Mouse (Mus musculus): ENCODE results near the gene Arfgef3. TPM values are rescaled to one million over a fixed set of nuclear protein-coding genes. Genes with fewer than 3 reads are reported as not detected.

Gene Arfgef3
- 0.45 and 0.57 TPM in 2 replicates for polyA plus RNA-seq (2015; fragmentation: Nextera tagmentation; extraction: Ambion mirVana)

DNA sequence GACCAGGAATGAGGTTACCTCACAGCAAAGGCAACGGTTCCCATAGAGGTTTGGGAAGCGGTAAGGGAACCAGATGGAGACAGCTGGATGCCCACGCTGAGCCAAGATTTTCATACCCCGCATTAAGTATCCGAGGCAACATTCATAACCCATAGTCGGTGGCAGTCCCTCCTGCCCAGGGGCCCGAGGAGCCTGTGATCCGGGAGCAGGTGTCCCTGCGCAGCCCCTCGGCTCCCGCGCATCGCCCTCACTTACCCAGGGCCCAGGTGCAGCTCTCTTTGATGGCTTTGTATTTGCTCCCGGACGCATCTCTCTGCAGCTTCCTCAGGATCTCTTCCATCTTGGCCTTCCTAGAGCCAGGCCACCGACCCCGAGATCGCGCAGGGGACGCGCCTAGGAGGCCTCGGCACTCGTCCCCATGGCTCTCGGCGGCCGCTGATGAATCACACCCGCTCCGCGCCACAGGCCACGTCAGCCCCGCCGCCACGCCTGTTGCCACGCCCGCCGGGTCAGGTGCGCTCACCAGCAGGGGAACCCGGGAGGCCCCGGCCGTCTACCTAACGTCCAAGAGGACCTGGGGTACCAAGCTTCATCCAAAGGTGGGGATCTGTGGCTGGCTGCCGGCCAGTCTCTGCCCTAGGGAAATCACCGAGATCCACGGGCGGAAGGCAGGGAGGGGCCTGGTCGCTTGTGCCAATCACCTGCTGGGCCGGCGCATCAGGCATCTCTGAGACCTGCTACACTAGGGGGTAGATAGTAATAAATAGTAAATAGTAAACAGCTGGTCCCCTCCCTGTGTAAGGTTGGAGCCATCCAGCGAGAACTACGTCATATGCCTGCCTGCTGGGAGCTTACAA is at the start of gene Arfgef3:
Arfgef3 (minus strand) TSS at position 664 of the 857 bp plus-strand sequence.
- peaks cover 36% of the 10 kb centered on the region for H3K27me3 ChIP-seq
- H3K4me3 ChIP-seq = peak within 1 kb of the TSS; percentile 54
- no peak within 1 kb of the TSS for H3K27ac ChIP-seq
- ATAC-seq (ENCODE audit: low FRiP score, low read depth) = peak; percentile 69
- 1% methylated on average over 49 of the region's 50 CpGs for WGBS
- H3K36me3 ChIP-seq = no peaks in the 10 kb centered on the region
- peak within 1 kb of the TSS; percentile 95 for H3K4me2 ChIP-seq (replicated peaks)
- peak within 1 kb of the TSS; percentile 68 for H3K9ac ChIP-seq
- H3K9me3 ChIP-seq = no peaks in the 10 kb centered on the region
- peaks cover 12% of the 10 kb centered on the region; the same call in 1 of the 2 replicates for H3K4me1 ChIP-seq

DNA sequence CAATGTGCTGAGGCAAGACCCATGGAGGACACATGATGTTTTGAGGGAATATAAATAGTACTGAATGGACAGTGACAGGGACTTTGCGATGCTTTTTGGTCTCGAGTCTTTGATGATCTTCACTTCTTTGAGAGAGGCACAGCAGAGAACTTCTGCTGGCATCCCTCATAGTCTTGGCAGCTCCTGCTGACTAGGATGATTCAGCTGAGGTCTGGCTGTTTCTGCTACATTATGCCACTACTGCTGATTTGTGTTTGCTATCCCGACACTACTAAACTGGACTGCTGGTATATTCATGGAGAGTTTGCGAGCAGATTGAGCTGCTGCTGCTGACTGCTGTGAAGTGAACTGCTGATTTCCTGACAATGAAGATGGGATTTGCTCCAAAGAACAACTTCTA is 46.3 kb upstream of the Arfgef3 start:
- Histone ChIP-seq H3K9me3 (0 out of 2 replicates have a peak, but pooled peaks cover 2% of the 10 kb centered on the region), H3K4me3 (no peak overlapping the region), H3K9ac (no peak overlapping the region), H3K4me1 (no peaks in the 10 kb centered on the region), H3K4me2 (replicated peaks) (no peak overlapping the region), H3K27ac (no peak overlapping the region), H3K36me3 (no peaks in the 10 kb centered on the region), H3K27me3 (no peaks in the 10 kb centered on the region)
- 86% methylated on average over 4 of the region's 4 CpGs for WGBS
- no peak for ATAC-seq (ENCODE audit: low FRiP score, low read depth)

DNA sequence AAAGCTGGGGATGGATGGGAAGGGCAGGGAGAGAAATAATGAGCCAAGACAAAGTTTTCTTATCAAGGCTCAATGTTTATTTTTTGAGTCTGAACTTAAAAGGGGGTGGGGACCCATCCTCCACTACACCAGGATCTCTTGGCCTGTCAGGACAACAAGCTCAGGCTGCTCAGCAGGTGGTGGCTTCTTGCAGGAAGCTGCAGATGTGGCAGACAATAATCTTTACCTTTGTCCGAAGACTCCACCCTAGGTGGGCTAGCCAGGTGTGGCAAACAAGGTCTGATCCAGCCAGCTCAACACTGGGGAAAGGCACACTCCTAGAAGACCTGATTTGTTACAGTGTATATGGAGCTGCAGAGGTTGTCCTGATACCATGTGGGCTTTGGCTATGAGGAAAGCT is 44.9 kb upstream of the Arfgef3 start:
- H3K4me1 ChIP-seq = no peaks in the 10 kb centered on the region
- H3K9me3 ChIP-seq = 0 out of 2 replicates have a peak, but pooled peaks cover 2% of the 10 kb centered on the region
- H3K4me3 ChIP-seq = no peak overlapping the region
- H3K4me2 ChIP-seq (replicated peaks) = no peak overlapping the region
- 58% methylated on average over 1 of the region's 1 CpGs for WGBS
- H3K36me3 ChIP-seq = no peaks in the 10 kb centered on the region
- no peak overlapping the region for H3K9ac ChIP-seq
- H3K27me3 ChIP-seq = no peaks in the 10 kb centered on the region
- H3K27ac ChIP-seq = no peak overlapping the region
- no peak for ATAC-seq (ENCODE audit: low FRiP score, low read depth)

DNA sequence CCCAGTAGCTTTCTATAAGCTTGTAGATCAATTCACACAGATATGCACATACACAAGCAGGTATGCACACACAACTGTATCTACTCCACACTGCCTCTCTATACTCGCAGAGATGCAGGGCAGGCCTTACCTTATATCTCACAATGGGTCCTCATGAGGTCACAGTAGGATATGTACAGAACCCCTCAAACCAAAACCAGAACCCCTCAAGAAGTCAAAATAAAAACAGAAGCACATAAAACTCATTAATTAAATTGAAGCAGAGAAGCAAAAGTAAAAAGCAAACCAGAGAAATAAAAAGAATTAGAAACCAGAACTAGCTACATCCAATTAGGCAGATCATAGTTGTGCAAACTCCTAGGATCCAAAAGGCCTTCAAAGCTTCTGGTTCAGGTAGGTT is 42.9 kb upstream of the Arfgef3 start, which contains the start of gene Gm4922:
Gm4922 (minus strand) TSS at position 101 of the 400 bp plus-strand sequence.
- Histone ChIP-seq H3K9me3 (0 out of 2 replicates have a peak, but pooled peaks cover 2% of the 10 kb centered on the region), H3K27ac (no peak within 1 kb of the TSS), H3K27me3 (no peaks in the 10 kb centered on the region), H3K9ac (no peak within 1 kb of the TSS), H3K4me3 (no peak within 1 kb of the TSS), H3K36me3 (no peaks in the 10 kb centered on the region), H3K4me1 (no peaks in the 10 kb centered on the region), H3K4me2 (replicated peaks) (no peak within 1 kb of the TSS)
- 86% methylated on average over 1 of the region's 1 CpGs for WGBS
- ATAC-seq (ENCODE audit: low FRiP score, low read depth) = no peak

DNA sequence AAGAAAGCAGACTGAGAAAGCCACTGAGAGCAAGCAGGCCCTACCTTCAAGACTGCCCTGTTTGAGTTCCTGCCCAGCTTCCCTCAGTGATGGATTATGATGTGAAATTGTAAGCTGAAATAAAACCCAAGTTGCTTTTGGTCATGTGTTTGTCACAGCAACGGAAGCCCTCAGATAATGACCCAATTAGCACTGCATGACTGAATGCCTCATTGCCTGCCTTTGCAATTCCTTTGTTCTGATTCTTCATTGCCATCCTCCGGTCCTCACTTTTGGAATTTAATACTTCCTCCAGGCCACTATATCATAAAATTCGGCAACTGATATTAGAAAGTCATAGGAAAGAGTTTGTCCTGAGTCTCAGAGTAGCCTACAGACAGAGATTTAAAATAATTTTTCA is 33.8 kb upstream of the Arfgef3 start:
- H3K27me3 ChIP-seq = no peaks in the 10 kb centered on the region
- WGBS = 63% methylated on average over 3 of the region's 3 CpGs
- H3K9me3 ChIP-seq = no peaks in the 10 kb centered on the region
- H3K27ac ChIP-seq = no peak overlapping the region
- H3K36me3 ChIP-seq = no peaks in the 10 kb centered on the region
- H3K9ac ChIP-seq = no peak overlapping the region
- H3K4me3 ChIP-seq = no peak overlapping the region
- ATAC-seq (ENCODE audit: low FRiP score, low read depth) = no peak
- H3K4me2 ChIP-seq (replicated peaks) = no peak overlapping the region
- peaks cover 13% of the 10 kb centered on the region for H3K4me1 ChIP-seq

DNA sequence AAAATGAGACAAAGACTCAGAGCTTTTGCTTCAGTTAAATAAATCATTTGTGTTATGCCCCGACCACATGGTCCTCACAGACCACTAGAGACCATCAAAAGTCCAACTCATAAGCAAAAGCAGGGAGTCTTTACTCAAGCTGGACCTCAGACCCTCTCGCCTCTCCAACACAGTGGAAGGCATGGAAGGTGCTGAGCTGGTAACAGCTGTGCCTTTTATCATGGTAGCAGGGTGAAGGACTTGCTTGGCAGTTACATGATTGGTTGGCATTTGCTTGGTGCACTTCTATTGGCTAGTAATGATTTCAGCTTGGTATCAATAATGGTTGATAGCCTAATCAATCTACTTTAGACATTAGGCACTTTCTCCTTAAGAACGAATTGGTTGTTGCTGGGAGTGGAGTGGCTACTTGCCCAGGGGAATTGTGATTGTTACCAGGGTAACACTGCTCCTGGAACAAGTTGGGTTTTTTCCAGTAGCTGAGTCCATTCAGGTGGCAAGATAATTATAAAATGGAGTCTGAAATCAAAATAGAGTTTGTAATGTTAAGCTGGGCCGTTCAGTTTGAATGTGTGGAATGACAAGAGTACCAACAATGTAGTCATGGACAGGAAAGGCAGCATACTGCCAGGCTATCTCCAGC is 28.9 kb upstream of the Arfgef3 start:
- ATAC-seq (ENCODE audit: low FRiP score, low read depth) = no peak
- Histone ChIP-seq H3K27ac (no peak overlapping the region), H3K4me1 (peaks cover 15% of the 10 kb centered on the region), H3K4me3 (no peak overlapping the region), H3K4me2 (replicated peaks) (no peak overlapping the region), H3K27me3 (no peaks in the 10 kb centered on the region), H3K9ac (no peak overlapping the region), H3K36me3 (no peaks in the 10 kb centered on the region), H3K9me3 (no peaks in the 10 kb centered on the region)
- WGBS = 72% methylated on average over 4 of the region's 4 CpGs

DNA sequence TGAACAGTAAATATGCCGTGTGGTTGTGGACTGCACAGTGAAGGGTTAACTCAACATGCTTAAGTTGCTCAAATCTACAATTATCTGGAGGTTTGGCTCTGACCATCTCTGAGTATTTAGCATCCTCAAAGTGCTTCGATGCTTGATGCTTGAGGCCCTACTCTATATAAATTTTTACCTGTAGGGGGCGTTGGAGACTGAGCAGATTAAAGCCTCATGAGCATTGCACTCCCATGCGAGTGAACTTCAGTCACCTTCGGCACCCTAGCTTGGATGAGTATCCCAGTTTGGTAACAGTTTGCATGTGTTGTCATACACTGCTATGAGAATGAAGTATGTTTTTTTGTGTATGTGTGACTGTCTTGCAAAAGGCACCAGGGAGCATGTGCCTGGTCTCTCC is 26.2 kb upstream of the Arfgef3 start:
- Histone ChIP-seq H3K9ac (no peak overlapping the region), H3K4me1 (peaks cover 13% of the 10 kb centered on the region), H3K36me3 (no peaks in the 10 kb centered on the region), H3K4me3 (no peak overlapping the region), H3K27me3 (no peaks in the 10 kb centered on the region), H3K27ac (no peak overlapping the region), H3K9me3 (no peaks in the 10 kb centered on the region; the same call in 1 of the 2 replicates), H3K4me2 (replicated peaks) (no peak overlapping the region)
- 53% methylated on average over 5 of the region's 5 CpGs for WGBS
- ATAC-seq (ENCODE audit: low FRiP score, low read depth) = no peak

DNA sequence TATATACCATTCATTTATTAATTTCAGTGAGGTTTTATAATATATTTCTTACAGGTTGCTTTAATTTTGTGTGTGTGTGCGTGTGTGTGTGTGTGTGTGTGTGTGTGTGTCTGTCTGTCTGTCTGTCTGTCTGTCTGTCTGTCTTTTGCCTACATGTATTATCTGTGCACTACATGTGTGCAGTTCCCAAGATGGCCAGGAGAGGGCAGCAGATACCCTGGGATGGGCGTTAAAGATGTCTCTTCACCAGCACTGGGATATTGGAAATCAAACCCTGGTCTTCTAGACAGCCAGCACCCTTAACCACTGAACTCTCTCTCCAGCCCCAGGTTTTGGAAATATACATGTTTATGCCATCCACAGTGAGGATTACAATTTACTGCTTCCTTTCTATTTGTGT is 16.5 kb upstream of the Arfgef3 start:
- 48% methylated on average over 2 of the region's 2 CpGs for WGBS

DNA sequence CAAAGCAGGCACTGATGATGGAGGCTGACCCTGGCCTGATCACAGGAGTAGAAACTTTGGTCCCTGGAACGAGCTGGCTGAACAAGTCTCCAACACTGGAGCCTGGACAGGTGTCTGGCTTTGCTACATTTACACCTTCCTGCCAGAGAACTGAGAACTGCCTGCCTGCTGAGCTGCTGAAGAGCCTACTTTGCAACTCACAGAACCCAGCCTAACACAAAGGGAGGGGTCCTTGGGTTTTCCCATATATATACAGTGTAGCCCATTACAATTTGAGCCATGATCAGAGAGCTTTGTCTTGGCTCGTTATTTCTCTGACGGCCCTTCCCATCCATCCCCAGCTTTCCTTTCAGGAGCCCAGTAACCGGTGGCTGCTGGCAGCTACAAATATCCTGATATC is 6.3 kb upstream of the Arfgef3 start:
- H3K9me3 ChIP-seq = no peaks in the 10 kb centered on the region
- no peak overlapping the region for H3K27ac ChIP-seq

More for the DNA sequence above, 16.5 kb upstream of the Arfgef3 start:
- Histone ChIP-seq H3K9me3 (peaks cover 4% of the 10 kb centered on the region; the same call in 1 of the 2 replicates), H3K27ac (no peak overlapping the region), H3K36me3 (no peaks in the 10 kb centered on the region), H3K9ac (no peak overlapping the region), H3K4me1 (no peaks in the 10 kb centered on the region), H3K4me3 (no peak overlapping the region), H3K27me3 (no peaks in the 10 kb centered on the region), H3K4me2 (replicated peaks) (no peak overlapping the region)
- no peak for ATAC-seq (ENCODE audit: low FRiP score, low read depth)

DNA sequence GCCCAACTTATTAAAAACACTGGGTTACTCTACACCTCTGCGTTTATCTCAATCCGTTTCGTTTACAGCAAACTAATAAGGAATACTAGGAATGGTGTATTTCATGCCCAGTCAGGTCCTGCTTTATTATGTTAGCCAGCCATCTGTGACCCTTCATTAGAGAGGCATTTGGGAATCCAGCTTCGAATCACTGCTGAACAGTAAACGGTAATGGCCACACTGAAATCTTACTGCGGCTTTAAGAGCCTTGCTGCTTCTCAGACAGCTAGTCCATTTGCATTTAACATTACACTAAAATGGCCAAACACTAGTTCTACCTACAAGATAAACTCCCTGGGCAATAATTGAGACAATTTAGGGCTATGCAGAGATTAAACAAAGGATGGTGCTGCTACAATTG is 1.7 kb downstream of the Arfgef3 start:
- WGBS = 41% methylated on average over 6 of the region's 6 CpGs
- peaks cover 36% of the 10 kb centered on the region for H3K27me3 ChIP-seq
- H3K9ac ChIP-seq = no peak overlapping the region
- H3K4me2 ChIP-seq (replicated peaks) = peak overlapping the region; percentile 95; the same call in 1 of the 2 replicates
- ATAC-seq (ENCODE audit: low FRiP score, low read depth) = no peak
- peaks cover 12% of the 10 kb centered on the region; the same call in 1 of the 2 replicates for H3K4me1 ChIP-seq
- H3K36me3 ChIP-seq = no peaks in the 10 kb centered on the region
- H3K27ac ChIP-seq = no peak overlapping the region
- no peak overlapping the region for H3K4me3 ChIP-seq
- no peaks in the 10 kb centered on the region for H3K9me3 ChIP-seq

More for the DNA sequence above, 6.3 kb upstream of the Arfgef3 start:
- Histone ChIP-seq H3K27me3 (peaks cover 5% of the 10 kb centered on the region), H3K4me1 (no peaks in the 10 kb centered on the region), H3K4me2 (replicated peaks) (no peak overlapping the region), H3K36me3 (no peaks in the 10 kb centered on the region), H3K4me3 (no peak overlapping the region), H3K9ac (no peak overlapping the region)
- no peak for ATAC-seq (ENCODE audit: low FRiP score, low read depth)
- WGBS = 65% methylated on average over 4 of the region's 4 CpGs

DNA sequence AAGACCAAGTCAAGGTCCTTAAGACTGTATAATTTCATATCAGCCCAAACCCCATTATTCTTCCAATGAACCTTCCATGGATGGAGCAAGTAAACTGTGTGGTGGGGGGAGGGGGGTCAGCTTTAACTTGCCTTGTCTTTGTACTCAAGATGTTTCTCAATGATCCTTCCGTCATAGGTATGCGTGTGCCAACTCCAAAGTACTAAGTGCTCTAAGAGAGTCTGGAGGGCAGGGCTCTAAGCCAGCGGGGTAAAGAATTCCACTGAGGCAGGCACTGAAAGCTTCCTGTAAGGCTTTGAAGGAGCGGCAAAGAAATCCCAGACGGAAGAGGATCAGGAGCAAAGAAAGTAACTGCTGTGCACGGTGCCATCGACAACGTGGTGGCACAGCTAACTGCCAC is 2.7 kb downstream of the Arfgef3 start:
- H3K4me1 ChIP-seq = peaks cover 12% of the 10 kb centered on the region; the same call in 1 of the 2 replicates
- no peak overlapping the region for H3K4me2 ChIP-seq (replicated peaks)
- H3K9me3 ChIP-seq = no peaks in the 10 kb centered on the region
- H3K36me3 ChIP-seq = no peaks in the 10 kb centered on the region
- ATAC-seq (ENCODE audit: low FRiP score, low read depth) = no peak
- H3K9ac ChIP-seq = no peak overlapping the region
- H3K4me3 ChIP-seq = no peak overlapping the region
- H3K27ac ChIP-seq = no peak overlapping the region
- peaks cover 36% of the 10 kb centered on the region for H3K27me3 ChIP-seq
- WGBS = 81% methylated on average over 8 of the region's 8 CpGs

DNA sequence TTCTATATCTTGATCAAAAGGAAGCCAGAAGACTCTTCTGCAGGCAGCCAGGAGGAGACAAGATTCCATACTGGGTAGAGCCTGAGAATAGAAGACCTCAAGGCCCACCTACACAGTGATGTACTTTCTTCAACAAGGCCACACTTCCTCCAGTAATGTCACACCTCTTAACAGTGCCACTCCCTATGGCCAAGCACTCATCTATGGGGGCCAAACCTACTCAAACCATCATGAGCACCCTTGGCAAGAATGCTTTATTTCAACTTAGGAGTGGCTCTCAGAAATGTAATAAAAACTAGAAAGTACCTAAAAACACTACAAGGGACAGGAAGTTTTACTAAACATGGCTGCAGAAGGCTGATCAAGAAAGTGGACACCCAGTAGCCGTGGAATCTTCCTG is 15.2 kb downstream of the Arfgef3 start:
- no peaks in the 10 kb centered on the region for H3K36me3 ChIP-seq
- 97% methylated on average over 1 of the region's 1 CpGs for WGBS
- no peak for ATAC-seq (ENCODE audit: low FRiP score, low read depth)
- H3K4me1 ChIP-seq = no peaks in the 10 kb centered on the region
- no peaks in the 10 kb centered on the region for H3K27me3 ChIP-seq
- H3K9ac ChIP-seq = no peak overlapping the region
- no peak overlapping the region for H3K4me2 ChIP-seq (replicated peaks)
- H3K4me3 ChIP-seq = no peak overlapping the region
- no peaks in the 10 kb centered on the region for H3K9me3 ChIP-seq
- H3K27ac ChIP-seq = no peak overlapping the region
